Mouse (Mus musculus): ENCODE measurements around the gene Gab2.

DNA sequence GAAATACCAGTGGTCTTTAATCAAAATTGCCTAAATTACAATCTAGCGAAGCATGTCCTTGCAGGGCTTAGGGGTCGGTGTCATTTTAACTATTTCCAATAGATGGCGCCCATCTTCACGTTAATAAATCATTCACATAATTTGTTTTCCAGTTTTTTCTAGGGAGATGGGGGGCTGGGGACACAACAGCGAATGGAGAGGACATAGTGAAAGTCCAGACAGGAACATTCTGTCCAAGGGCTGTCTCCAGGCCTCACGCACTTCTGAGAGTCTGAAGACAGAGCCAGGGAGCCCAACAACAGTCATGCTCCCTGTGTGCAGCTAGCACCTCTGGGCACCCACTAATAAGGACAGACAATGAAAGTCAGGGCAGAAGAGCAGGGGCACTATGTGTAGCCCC lies 2.2 kb upstream of the Gab2 start:
- TF ChIP-seq CTCF (IDR thresholded peaks at IDR 0.05; ENCODE audit: low read depth) (peak; percentile 63), EP300 (IDR thresholded peaks at IDR 0.05; ENCODE audit: low read depth) (peak; percentile 49; the same call in 1 of the 2 replicates)

All from liver, postnatal 0 days (tissue).